Mouse (Mus musculus) thymus, postnatal 25 days (tissue): Measurements from ENCODE around the gene Hacl1.

Source experiments
- DNase-seq: peaks from one replicate; pipeline ENCODE4 v3.0.0; 2022

Hacl1 gene

GRCm38 (mm10) chr14:31640890-31641505, at the start of gene Hacl1, which contains the start of gene Btd:
Gene Hacl1 (minus strand): TSS chr14:31641286.
Gene Btd (plus strand): TSS chr14:31641028.
- peak; percentile 90 for DNase-seq

- DNase-seq: no peak
Observed at GRCm38 (mm10) chr14:31686231-31686630, 45.1 kb upstream of the Hacl1 start.

- peak; percentile 40 for DNase-seq
Observed at GRCm38 (mm10) chr14:31685680-31686079, 44.6 kb upstream of the Hacl1 start.

GRCm38 (mm10) chr14:31684343-31685040, 43.4 kb upstream of the Hacl1 start:
- DNase-seq: no peak

GRCm38 (mm10) chr14:31683610-31684009, 42.5 kb upstream of the Hacl1 start:
- no peak for DNase-seq

GRCm38 (mm10) chr14:31681931-31682555, 41.0 kb upstream of the Hacl1 start:
- DNase-seq: no peak

- no peak for DNase-seq
Observed at GRCm38 (mm10) chr14:31681291-31681690, 40.2 kb upstream of the Hacl1 start.

- DNase-seq: no peak
Observed at GRCm38 (mm10) chr14:31680656-31681055, 39.6 kb upstream of the Hacl1 start.

GRCm38 (mm10) chr14:31671635-31672320, 30.7 kb upstream of the Hacl1 start:
- DNase-seq: no peak

GRCm38 (mm10) chr14:31669642-31670490, 28.8 kb upstream of the Hacl1 start:
- DNase-seq: peak; percentile 64

GRCm38 (mm10) chr14:31669161-31669611, 28.1 kb upstream of the Hacl1 start:
- DNase-seq: peak; percentile 49

GRCm38 (mm10) chr14:31668326-31668725, 27.2 kb upstream of the Hacl1 start:
- DNase-seq: no peak

GRCm38 (mm10) chr14:31667741-31668140, 26.7 kb upstream of the Hacl1 start:
- DNase-seq: no peak

- DNase-seq: no peak
Observed at GRCm38 (mm10) chr14:31666931-31667705, 26.0 kb upstream of the Hacl1 start.

GRCm38 (mm10) chr14:31665566-31665940, 24.5 kb upstream of the Hacl1 start:
- no peak for DNase-seq

GRCm38 (mm10) chr14:31664903-31665565, 23.9 kb upstream of the Hacl1 start:
- peak; percentile 49 for DNase-seq

- DNase-seq: no peak
Observed at GRCm38 (mm10) chr14:31664100-31664902, 23.2 kb upstream of the Hacl1 start.

- no peak for DNase-seq
Observed at GRCm38 (mm10) chr14:31663376-31664099, 22.5 kb upstream of the Hacl1 start.

- peak; percentile 43 for DNase-seq
Observed at GRCm38 (mm10) chr14:31662555-31663211, 21.6 kb upstream of the Hacl1 start.
